Mouse (Mus musculus): ENCODE measurements around the gene Tent5b.

The Tent5b gene

DNA sequence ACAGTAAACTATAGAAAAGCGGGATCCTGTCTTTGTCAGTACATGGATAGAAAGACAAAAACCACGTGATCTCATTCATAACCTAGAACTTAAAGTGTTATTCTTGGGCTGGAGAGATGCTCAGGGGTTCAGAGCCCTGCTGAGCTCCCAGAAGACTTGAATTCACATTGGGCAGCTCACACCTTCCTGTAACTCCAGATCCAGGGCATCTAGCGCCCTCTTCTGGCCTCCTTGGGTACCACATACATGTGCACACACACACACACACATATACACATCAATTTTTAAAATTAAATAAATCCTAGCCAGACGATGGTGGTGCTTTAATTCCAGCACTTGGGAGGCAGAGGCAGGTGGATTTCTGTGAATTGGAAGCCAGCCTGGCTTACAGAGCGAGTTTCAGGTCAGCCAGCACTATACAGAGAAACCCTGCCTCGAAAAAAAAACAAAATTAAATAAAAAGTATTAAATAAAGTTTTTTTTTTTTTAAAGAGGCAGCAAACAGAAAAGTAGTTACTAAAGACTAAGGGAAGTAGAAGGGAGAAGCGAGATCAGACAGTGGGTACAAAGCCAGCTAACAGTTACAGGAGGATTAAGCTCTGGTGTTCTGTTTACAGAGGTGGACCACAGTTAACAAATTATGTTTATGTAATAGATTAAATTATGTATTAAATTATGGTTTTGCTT, 8.7 kb upstream of the Tent5b start:
- no peak for DNase-seq

DNA sequence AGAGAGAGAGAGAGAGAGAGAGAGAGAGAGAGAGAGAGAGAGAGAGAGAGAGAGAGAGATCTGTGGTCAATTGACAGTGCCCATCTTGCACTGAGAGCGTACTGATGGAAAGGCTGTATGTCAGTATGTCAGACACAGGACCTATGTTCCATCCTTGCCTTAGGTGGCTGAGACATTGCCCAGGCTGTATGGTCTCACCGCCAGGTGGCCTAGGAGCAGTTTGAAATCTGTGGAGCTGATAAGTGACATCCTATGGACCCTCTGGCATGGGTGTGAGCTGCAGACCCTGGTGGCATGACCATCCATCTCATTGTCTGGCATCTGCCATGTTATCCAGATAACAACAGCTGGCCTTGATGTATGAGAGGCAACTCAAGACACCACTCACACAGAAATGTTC, 6.1 kb upstream of the Tent5b start:
- no peak for DNase-seq

DNA sequence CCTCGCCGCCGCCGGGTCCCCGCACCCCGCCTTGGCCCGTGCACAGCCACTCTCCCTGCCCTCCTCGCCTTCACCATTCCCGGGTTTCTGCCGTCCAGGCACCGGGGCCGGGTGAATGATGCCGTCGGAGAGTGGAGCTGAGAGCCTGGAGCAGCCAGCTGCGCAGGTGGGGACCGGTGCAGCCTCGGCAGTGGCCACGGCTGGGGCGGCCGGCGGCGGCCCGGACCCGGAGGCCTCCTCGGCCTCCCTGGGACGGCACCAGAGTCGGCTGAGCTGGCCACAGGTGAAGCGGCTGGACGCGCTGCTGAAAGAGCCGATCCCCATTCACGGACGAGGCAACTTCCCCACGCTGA, 229 bp downstream of the Tent5b start:
- DNase-seq, result no peak

DNA sequence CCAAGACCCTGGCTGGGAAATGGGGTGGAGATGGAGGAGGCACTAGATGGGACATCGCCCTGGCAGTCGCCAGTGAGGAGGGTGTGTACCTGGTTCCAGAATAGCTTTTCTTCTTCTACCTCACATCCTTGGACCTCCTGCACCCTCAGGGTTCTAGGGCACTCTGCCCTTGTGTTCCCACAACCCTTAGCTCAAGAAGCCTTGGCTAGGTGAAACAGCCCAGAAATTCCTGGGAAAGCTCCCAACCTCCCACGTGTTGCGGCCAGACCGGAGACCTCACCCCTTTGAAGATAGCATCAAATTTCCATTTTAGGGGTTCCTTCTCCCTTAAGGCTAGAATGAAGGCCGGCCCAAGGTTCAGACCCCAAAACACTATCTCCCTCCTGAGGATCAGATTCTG, 822 bp downstream of the Tent5b start:
- no peak for DNase-seq

DNA sequence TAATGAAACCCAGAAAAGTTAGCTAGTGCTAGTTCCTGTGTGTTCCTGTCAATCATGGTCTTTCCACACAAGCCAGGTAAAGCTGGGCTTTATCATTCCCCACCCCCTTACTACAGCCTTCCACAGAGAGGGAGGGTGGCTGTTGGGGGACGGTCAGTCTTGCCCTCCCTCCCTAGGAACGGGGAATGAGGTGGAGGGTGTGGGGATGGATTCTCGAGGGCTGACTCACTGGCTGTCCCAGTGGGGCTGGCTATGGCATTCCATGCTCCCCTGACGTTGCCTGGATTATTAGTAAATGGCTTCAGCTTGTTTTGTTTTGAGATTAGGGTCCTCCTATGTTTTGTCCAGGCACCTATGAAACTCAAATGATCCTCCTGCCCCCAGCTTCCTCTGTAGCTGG, 1.6 kb downstream of the Tent5b start:
- DNase-seq, result no peak

DNA sequence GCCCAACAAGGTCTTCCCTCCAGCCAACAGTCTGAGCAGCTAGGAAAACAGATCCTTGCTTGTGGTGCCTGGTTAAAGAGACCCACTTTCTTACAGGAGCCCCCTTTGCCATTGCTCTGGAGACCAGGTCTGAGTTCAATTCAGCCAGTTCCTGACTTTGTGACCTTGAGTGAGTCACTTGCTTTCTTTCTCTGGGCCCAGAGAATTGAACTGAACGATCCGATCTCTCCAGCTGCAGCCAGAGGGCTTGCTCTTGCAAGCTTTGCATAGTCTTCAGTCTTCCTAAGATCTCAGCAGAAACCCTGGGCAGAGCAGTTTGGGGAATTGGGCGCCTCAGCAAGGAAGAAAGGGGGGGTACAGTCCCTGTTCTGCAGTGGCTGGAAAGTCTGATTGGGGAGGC, 2.5 kb downstream of the Tent5b start:
- DNase-seq, result no peak

DNA sequence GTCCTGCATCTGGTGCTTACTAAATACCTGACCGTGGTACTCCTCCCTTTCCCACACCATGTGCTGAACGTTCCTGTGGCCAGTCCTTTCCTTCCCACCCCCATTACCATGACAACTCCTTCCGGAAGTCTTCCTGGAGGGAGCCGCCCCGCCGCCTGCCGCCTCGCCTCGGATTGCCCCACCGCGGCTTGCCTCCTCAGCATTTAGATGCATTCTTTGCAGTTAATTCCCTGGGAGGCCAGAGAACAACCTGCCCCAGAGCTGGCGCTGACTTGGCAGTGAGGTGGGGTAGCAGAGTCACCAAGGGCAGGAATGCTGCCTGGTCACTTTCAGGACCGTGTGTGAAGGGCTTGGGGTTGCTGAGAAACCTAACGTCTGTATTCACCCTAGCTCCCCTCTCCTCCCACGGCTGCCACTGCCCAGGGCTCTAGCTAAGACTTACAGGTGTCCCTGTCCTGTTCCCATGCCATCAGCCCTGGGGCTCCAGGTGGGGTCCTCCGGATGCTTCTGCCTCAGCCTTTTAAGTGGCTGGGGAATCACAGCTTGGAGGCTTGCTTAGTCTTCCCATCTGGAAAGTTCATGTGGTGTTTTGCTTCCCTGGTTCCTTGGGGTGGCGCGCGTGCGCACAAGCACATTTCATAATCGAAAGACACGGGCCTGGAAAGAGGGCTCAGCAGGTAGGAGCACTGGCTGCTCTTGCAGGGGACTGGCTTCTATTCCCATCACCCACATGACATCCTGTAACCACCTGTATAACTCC, 4.5 kb downstream of the Tent5b start:
- DNase-seq, result no peak

DNA sequence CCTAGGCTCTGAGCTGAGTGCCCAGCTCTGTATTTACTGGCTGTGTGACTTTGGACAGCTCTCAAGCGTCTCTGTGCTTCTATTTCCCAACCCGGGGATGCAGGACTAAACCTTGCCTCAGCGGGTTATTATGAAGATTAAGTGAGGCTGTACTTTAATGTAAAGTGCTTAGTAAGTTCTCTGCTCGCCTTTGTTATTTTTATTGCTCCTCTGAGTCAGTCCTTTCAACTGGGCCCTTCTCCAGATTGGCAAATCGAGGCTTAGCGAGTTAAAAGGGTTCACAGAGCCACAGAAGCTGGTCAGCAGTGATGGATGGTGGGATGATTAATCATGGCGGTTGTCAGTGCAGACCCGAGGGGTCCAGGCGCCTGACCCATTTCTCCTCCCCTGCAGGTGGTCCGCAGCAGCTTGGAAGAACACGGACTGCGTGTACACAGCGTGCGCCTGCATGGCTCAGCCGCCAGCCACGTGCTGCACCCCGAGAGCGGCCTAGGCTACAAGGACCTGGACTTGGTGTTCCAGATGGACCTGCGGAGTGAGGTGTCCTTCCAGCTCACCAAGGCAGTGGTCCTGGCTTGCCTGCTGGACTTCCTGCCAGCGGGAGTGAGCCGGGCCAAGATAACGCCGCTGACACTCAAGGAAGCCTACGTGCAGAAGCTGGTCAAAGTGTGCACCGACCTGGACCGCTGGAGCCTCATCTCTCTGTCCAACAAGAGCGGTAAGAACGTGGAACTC, 5.9 kb downstream of the Tent5b start:
- DNase-seq, result no peak

DNA sequence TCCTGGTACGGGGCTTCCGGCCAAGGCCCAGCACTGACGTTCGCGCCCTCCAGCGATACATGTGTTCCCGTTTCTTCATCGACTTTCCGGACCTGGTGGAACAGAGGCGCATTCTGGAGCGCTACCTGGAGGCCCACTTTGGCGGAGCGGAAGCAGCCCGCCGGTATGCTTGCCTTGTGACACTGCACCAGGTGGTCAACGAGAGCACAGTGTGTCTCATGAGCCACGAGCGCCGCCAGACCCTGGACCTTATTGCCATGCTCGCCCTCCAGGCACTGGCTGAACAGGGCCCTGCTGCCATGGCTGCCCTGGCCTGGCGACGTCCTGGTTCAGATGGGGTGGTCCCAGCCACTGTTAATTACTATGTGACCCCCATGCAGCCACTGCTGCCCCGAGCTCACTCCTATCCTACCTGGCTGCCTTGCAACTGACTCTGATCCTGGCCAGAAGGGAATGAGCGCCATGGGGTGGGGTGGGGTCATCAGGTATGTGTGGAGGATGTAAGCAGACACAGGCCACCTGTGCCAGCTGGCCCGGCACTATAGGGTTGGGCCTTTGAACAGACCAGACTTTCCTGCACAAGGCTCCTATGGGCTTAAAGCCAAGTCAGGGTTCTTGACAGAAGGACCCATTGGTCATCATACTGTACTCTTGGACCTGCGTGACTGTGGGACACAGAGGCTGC, 6.9 kb downstream of the Tent5b start:
- DNase-seq, result no peak

DNA sequence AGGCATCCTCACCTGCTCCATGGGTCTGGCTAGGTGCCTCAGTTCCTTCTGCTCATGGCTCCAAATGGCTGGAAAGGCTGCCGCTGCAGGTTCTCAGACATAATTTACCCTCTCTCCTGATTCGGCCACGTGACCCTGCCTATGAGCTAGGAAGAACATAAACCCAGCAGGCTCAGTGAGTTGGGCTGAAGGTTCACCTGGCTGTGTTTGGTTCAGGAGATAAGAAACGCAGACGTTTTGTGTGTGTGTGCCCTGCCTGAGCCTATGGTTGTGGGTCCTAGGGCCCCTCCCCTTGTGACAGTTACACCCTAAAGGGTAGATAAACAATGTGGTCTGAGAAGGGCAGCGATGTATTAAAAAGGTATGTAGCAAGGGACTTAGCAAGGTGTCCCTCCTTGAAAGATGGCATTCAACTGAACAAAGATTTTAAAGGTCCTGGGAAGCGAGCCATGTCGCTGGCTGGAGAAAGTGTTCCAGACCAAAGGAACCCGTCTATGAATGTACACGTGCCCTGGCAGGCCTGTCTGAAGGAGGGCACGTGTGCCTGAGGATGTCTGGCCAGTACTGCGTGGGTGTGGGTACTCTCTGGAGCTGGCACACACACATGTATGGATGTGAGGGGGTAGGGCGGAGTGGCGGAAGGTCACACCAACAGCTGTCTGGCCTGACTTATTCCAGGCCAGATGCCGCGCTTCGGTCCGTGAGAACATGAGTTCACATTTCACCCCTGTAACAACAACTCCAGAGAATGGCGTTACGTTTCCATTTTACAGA, 8.9 kb downstream of the Tent5b start:
- DNase-seq, result no peak

DNA sequence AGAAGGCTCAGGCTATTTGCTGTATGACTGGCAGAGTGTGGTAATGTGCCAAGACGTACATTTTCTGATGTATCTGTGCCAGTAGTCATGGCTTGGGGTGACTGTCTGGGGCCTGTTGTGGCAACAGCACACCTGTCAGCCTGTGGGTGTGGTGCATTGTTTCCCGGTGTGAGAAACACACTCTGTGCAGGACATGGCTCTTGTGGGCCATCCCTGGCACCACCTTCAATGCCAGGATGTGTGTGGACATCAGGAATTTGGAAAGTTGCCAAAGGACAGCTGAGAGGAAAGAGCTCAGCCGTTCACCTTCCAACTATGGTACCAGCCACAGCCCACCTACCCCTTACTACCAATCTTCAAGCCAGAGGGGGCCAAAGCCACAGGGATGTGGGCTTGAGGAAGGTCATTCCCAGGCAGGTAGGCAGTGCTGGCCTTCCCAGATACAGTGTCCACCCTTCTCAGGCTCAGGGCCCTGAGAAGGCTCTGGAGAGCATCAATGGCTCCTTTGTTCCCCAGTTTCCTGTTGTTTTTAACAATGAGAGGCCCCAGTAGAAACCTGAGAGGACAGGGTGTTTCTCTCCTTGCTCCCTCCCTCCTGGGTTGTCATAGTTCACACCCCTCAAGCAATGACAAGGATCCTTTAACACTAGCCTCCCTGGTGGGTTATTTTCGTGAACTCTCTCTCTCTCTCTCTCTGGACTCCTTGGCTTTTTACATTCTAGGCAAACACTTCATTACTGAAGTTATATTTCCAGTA, 9.7 kb downstream of the Tent5b start:
- DNase-seq, result no peak

DNA sequence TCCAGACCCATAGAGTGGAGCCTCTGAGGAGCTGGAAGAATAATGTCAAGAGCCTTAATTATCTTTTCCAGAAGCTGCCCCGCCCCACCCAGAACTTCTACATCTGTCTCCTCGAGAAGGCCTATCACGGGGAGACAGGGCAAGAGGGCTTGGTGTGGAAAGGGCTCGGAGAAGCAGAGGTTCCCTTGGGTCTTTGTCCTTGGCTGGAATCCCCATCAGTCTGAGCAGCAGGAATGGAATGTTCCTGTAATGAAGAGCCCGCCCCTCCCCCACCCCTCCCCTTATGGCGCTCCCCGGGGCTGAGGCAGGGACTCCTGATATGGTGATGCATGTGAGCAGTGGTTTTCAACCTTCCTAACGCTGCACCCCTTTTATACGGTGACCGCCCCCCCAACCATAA, 11.9 kb downstream of the Tent5b start:
- no peak for DNase-seq

DNA sequence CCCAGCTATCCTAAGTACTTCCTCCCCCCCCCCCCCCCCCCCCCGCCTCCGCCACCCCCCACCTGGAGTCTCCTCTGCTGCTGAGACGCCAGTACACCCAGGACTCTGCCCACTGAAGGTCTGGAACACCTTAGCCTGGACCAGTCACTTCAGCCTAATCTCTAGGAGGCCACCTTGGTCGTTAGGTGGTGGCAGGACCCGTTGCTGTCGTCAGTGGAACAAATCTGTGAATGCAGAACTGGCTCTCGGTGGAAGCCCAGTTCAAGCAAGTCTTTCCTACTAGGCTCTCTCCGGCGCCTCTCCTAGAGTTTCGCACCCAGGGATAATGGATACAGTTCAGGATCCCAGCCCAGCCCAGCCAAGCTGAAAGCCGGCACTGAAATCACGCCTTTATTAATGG, 14.0 kb downstream of the Tent5b start:
- no peak for DNase-seq

DNA sequence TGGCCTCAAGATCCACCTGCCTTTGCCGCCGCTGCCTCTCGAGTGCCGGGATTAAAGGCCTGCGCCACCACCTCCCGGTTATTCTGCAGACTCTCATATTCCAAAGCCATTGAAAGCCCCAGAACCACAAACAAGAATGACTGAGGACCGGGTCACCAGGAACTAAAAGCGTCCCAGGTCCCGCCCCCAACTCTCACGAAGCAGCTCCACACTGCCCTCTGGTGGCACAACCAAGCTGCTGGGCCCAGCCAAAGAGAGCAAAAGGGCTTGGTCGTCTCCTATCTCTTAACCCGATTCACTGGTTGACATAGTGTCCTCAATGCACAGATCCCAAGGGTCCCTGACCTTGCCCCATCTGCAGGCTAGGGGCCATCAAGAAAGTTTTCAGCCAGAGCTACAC, 14.5 kb downstream of the Tent5b start:
- peak; percentile 73 to 92 for DNase-seq

DNA sequence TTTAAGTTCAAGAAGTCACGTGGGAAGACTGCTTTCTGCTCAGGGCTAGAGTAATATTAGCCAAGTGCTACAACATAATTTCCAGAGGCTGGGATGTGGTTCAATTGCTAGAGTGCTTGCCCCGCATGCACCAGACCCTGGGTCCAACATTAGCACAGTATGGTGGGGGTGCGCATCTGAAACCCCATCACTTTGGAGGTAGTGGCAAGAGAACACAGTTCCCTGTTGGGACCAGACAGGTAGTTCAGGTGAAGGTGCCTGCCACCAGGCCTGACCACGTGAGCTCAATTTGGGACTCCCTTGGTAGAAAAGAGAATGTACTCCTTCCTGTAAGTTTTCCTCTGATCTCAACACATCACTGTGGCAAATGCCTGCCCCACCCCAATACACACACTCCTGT, 14.9 kb downstream of the Tent5b start:
- no peak for DNase-seq

DNA sequence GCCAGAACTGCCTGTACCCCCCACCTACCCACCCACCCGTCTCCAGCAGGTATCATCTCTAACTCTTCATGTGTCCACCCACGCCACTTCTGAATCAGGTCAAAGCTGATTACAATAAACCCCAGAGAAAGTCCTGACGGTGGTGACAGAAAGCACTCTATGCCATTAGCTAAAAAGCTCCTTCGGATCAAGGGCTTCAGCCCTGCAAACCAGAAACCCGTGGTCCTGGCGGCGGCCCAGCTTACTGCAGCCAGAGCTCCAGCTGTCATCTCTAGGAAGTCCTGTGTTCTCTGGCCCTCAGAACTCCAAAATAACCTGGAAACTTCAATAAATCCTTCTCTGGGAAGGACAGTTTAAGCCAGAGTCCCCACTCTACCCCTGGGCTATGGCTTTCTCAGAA, 15.8 kb downstream of the Tent5b start:
- no peak for DNase-seq

DNA sequence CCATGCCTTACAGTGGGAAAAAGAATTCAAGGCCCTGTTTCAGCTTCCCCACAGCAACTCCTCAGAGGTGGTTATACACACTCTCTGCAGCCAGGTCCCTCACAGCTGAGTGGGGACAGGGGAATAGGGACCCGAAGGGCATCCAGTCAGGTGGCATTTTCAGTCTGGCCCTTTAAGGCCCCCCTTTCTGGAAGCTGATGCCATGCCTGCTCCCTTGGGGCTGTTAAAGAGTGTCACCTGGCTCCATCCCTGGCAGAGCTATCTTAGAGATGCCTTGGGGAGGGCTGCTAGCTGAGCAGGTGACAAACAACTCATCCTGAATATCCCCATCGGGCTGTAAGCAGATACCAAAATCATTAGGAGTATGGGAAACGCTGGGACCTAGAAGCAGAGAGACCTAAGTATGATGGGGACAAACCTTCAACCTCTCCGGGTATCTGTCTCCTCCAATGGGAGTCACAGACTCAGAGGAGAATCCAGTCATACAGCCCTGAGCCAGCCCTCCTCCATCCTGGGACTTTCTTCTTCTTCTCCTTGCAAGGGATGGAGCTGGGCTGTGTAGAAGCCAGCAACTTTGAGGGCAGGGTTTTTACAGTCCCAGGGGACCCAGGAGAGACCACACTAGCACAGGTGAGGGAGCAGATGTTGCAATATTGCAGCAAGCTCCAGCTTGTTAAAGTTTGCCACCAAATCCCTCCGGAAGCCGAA, 17.0 kb downstream of the Tent5b start:
- no peak for DNase-seq

DNA sequence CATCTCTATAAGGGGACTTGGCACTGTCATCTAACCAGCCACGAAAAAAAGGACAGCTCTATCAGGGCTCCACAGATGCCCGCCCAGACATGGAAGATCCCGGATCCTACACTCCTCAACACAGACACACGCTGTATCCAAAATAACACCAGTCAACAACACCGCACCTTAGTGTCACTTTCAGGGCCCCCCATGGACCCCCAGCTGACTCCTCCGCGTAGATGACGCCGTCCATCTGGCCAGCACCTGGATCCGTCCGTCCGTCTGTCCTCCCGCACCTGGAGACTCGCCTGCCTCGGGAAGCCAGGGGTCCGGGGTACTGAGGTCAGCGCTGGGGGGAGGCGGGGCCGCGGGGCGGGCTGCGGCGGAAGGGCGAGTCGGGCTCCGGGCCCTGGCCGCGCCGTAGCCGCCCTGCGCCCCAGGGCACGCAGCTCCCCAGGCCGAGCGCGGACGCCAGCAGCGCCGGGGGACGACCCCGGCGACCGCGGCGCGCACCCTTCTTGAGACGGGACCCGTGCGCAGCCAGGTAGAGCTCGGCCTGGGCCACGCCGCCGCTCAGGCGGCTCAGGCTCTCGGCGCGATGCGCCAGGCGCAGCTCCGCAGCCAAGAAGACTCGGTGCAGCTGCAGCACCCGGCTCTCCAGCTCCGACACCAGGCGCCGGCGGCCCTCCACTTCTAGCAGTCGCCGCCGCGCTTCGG, 17.7 kb downstream of the Tent5b start:
- DNase-seq, result no peak

DNA sequence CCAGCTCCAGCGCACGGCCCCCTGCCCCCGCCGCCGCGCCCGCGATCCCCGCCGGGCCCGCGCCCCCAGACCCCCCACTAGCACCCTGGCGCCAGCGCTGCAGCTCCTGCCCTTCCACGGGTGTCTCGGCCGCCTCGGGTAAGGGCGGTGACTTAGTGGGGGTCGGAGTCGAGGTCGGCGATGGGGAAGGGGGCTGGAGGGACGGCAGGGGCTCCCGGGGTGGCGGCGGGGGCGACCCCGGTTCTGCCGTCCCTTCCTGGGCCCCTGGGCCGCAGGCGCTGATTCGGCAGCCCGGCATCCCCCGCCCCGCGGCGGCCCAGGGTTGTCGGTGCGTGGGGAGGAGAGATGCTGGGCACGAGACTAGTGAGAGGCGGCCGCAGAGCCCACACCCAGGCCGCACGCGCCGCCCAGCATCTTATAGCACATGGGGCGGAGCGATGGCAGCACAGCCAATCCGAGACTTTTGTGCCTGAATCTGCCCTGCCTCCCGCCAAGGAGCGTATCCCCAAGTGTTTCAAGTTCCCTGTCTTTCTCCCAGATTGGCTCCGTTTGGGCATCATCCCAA, 18.3 kb downstream of the Tent5b start, which contains the start of gene Trnp1:
Gene Trnp1, minus strand, starts transcription at position 391 of the 565 bp plus-strand sequence.
- peak; percentile 35 to 44 for DNase-seq

DNA sequence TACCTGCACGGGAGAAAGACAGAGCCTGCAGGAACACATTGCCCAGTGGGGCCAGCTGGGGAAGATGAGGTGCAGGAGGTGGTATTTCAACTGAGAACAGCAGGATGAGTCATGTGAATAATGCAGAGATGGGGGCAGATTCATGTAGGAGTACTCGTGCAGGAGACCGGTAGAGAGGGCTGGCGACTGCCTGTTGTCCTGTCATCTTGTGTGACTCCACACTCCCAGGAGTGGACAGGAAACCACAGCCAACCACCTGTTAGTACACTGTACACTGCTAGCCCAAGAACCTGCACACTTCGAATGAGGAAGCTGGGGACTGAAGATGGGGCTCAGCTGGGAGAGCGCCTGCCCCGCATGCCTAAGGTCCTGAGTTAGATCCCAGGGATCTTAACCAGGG, 21.6 kb downstream of the Tent5b start:
- no peak for DNase-seq
